Mouse (Mus musculus): Measurements from ENCODE around the gene Sar1b.

DNA sequence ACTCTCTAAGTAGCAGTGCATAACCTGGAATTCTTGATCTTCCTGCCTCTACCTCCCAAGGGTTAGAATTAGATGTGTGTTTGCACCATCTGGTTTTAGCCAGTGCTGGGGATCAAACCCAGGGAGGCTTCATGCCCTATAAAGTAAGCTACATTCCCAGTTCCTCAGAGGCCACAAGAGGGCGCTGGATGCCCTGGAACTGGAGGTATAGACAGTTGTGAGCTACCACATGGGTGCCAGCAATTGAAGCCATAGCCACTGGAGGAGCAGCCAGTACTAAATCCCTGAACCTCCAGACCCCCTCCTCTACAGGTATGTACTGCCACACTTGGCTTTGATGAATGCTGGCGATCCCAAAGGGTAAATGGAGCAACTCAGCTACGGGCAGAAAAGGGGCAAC, 56.5 kb downstream of the Sar1b start:
- TF ChIP-seq POLR2A (IDR thresholded peaks at IDR 0.05; ENCODE audit: borderline replicate concordance, control insufficient read depth, low read depth, low read length) (no peak), CTCF (IDR thresholded peaks at IDR 0.05; ENCODE audit: control insufficient read depth, insufficient read depth, low read length) (peak; percentile 77)

Data from bone marrow, adult 2 months (tissue).